In the genomic region with DNA sequence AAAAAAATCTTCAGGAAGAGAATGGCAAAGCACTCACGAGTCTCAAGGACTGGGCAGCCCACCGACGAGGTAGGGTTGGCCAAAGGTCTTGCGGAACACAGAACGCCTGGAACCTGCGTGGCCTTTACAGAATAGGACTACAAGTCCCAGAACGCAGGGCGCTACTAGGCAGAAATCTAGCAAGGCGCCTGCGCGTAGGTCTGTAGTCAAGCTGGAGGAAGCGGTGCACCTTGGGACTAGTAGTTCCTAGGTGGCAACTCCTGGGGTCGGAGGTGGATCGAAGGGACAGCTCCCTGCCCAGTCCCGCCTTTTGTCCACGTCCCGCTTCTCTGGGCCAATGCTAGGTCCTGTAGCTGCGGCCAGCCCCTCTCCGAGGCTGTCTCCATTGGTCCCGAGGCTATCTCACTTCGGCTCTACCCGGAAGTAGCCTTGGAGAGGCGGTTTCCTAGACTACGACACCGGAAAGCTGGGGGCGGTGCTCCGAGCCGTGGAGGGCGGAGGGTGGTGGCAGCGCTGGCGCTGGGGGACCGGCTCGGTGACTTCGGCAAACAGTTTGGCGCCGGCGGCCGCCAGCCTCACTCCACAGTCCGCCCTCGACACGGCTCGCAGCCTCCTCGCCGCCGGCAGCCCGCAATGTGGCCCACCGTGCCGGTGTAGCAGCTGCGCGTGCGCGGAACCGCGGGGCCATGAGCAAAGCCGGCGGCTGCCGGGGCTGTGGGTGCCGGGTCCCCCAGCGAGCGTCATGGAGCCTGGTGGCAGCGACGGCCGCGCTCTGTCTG, we compare ENCODE assay signal across 7 mouse cellular contexts. TPM values are rescaled to one million over a fixed set of nuclear protein-coding genes. Genes with fewer than 3 reads are reported as not detected.
DNase-seq lines count a peak whose midpoint lies in the region; ATAC-seq lines count a peak whose summit lies in the region.

Edem3 (plus strand) TSS at position 491 of the 779 bp plus-strand sequence.

- H3K27me3 ChIP-seq in intestine, embryonic 16.5 days (replicated peaks; ENCODE audit: control insufficient read depth, insufficient read depth, low read length): no peaks in the 10 kb centered on the region
- H3K27me3 ChIP-seq in midbrain, embryonic 11.5 days (ENCODE audit: control insufficient read depth, insufficient read depth, low read length): no peaks in the 10 kb centered on the region

- peak within 1 kb of the TSS; percentile 96 for H3K4me3 ChIP-seq in intestine, embryonic 16.5 days (ENCODE audit: low read length)
- H3K4me3 ChIP-seq in midbrain, embryonic 11.5 days (ENCODE audit: low read depth, low read length): peak within 1 kb of the TSS; percentile 88

- peak within 1 kb of the TSS; percentile 81 for H3K9ac ChIP-seq in intestine, embryonic 16.5 days (ENCODE audit: low read depth, low read length)
- H3K9ac ChIP-seq in midbrain, embryonic 11.5 days (ENCODE audit: low read length): peak within 1 kb of the TSS; percentile 80

- intact Hi-C loops in left cerebral cortex, postnatal 36 days (cut with DNase I): no loop called here

- H3K36me3 ChIP-seq in intestine, embryonic 16.5 days (ENCODE audit: control insufficient read depth, insufficient read depth, low read length): no peaks in the 10 kb centered on the region
- H3K36me3 ChIP-seq in midbrain, embryonic 11.5 days (ENCODE audit: control insufficient read depth, insufficient read depth, low read length): no peaks in the 10 kb centered on the region

- H3K4me1 ChIP-seq in intestine, embryonic 16.5 days (ENCODE audit: control insufficient read depth, insufficient read depth, low read length): peaks cover 7% of the 10 kb centered on the region; the same call in 1 of the 2 replicates
- H3K4me1 ChIP-seq in midbrain, embryonic 11.5 days (ENCODE audit: control insufficient read depth, insufficient read depth, low read length): peaks cover 13% of the 10 kb centered on the region

- peak; percentile 100 for DNase-seq in adrenal gland, adult 8-10 months
- peak; percentile 93 for DNase-seq in embryo, embryonic 9.5 days (ENCODE audit: extremely low spot score)
- peak; percentile 88 to 97 for DNase-seq in gastrocnemius, postnatal 4 days (ENCODE audit: low spot score in 2 of 2)
- DNase-seq in left cerebral cortex, postnatal 36 days (ENCODE audit: low spot score in 2 of 2): peak; percentile 98 to 99
- peak; percentile 99 for DNase-seq in midbrain, embryonic 11.5 days (ENCODE audit: low spot score, missing footprints)
- DNase-seq in skeletal muscle tissue, adult 2 months (ENCODE audit: low read depth, low spot score): peak; percentile 99

- whole genome bisulfite sequencing in intestine, embryonic 16.5 days: under 1% methylated on average over 64 of the region's 64 CpGs
- under 1% methylated on average over 64 of the region's 64 CpGs for WGBS in midbrain, embryonic 11.5 days

- H3K4me2 ChIP-seq in intestine, embryonic 16.5 days (ENCODE audit: low read depth, low read length): peak within 1 kb of the TSS; percentile 94
- peak within 1 kb of the TSS; percentile 92 for H3K4me2 ChIP-seq in midbrain, embryonic 11.5 days

- no peaks in the 10 kb centered on the region for H3K9me3 ChIP-seq in intestine, embryonic 16.5 days (ENCODE audit: control insufficient read depth, low read length)
- H3K9me3 ChIP-seq in midbrain, embryonic 11.5 days (ENCODE audit: control insufficient read depth, low read length): no peaks in the 10 kb centered on the region

- H3K27ac ChIP-seq in intestine, embryonic 16.5 days (ENCODE audit: low read length): peak within 1 kb of the TSS; percentile 66
- H3K27ac ChIP-seq in midbrain, embryonic 11.5 days (ENCODE audit: low read depth, low read length): peak within 1 kb of the TSS; percentile 65

- ATAC-seq in intestine, embryonic 16.5 days: peak; percentile 99
- peak; percentile 100 for ATAC-seq in midbrain, embryonic 11.5 days (ENCODE audit: low FRiP score)

RNA-seq across cellular contexts. Expression of gene Edem3, which starts in this region (rescaled TPM):
- 100 to 1,000 TPM in 2 of 4 experiments, 10 to 100 TPM in 2; 81.2 to 151 (median 111) TPM for total RNA-seq in adrenal gland, adult 8-10 months (2022)
- 10 to 100 TPM; 38.2 to 39.0 TPM for total RNA-seq in gastrocnemius, postnatal 4 days (2021)
- polyA plus RNA-seq in intestine, embryonic 16.5 days (2015; fragmentation: Nextera tagmentation; extraction: Ambion mirVana): 8.8 and 11.1 TPM in 2 replicates
- total RNA-seq in left cerebral cortex, postnatal 36 days (2021): 10 to 100 TPM; 35.8 to 38.7 TPM
- polyA plus RNA-seq in midbrain, embryonic 11.5 days (2014; fragmentation: Nextera tagmentation; extraction: Ambion mirVana): 22.0 and 25.8 TPM in 2 replicates

Comparison
In these comparisons a context has a peak if more than half of its experiments do, and no peak if none do; other contexts are left out.
1. Peak in every context shown above with its lines: DNase-seq, ATAC-seq, H3K4me3 ChIP-seq and H3K27ac ChIP-seq.